Mouse (Mus musculus): ENCODE results near the gene Nfam1. TPM values are rescaled to one million over a fixed set of nuclear protein-coding genes. Genes with fewer than 3 reads are reported as not detected.
A peak's percentile ranks its signal among the peaks of the same experiment; 100 is the strongest.

Nfam1 gene
- total and polyA plus RNA-seq, 3 experiments = 0.04 to 0.81 (median 0.20) TPM

DNA sequence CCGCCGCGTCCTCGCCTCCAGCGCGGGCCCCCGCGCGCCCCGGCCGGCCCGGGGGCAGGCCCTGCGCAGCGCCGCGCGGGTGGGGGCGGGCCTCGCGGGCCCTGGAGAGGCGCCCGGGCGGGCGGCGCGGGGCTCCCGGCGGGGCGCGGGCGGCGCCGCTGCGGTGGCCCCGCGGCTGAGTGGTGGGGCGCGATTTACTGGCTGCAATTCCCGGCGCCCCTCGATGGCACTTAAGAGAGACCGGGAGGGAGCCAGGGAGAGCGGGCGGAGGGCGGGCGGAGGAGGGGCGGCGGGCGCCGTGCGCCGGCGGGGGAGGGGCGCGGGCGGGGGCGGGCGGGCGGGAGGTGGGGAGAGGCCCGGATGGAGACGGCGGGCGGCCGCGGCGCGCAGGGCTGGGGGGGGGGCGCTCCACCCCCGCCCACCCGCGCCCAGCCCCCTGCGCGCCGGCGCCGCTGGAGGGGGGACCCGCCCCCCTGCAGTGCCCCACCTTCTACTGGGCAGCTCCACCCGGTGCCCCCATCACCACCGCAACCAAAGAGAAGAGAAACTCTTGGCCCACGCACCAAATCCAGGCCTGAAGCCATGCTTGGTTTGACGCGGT is 69.5 kb downstream of the Nfam1 start:
- peaks cover 20% of the 10 kb centered on the region for H3K27me3 ChIP-seq (replicated peaks)
- peak overlapping the region in 2 of 3 experiments; percentile 45 to 51 for H3K4me3 ChIP-seq (replicated peaks in 1 of 3; ENCODE audit: low read depth in 2 of 3, low read length in 2 of 3, poor library complexity in 1 of 3)
- H3K36me3 ChIP-seq (replicated peaks in 1 of 2; ENCODE audit: control insufficient read depth in 1 of 2, insufficient read depth in 1 of 2, low read length in 1 of 2) = no peaks in the 10 kb centered on the region
- H3K4me2 ChIP-seq (ENCODE audit: insufficient read depth, low read depth, poor library complexity, severe bottlenecking) = peak overlapping the region; percentile 88
- no peak for DNase-seq (ENCODE audit: extremely low read depth)
- dilution Hi-C loops (cut with MboI; ENCODE audit: extremely low pct_ligation_motif_present, extremely low pct_unique_long_range_greater_than_20kb, low sequenced_read_pairs) = no loop called here
- H3K9me3 ChIP-seq (replicated peaks; ENCODE audit: low read length) = no peaks in the 10 kb centered on the region
- H3K4me1 ChIP-seq (ENCODE audit: control insufficient read depth in 1 of 2, insufficient read depth in 2 of 2) = peaks cover 9 to 49% of the 10 kb centered on the region in 2 experiments
- in situ Hi-C loops (cut with MboI; ENCODE audit: low pct_ligation_motif_present, low pct_unique_long_range_greater_than_20kb, low sequenced_read_pairs) = no loop called here
- TF ChIP-seq RCOR1 (conservative IDR thresholded peaks at IDR 0.05; ENCODE audit: low read depth, low read length) (no peak), MAX (IDR thresholded peaks at IDR 0.05; ENCODE audit: low read length) (no peak), MEF2A (IDR thresholded peaks at IDR 0.05; ENCODE audit: borderline replicate concordance, low read depth, low read length) (no peak), ZC3H11A (IDR thresholded peaks at IDR 0.05; ENCODE audit: low read depth, low read length) (no peak), ETS1 (conservative IDR thresholded peaks at IDR 0.05; ENCODE audit: low read depth, low read length) (no peak), PAX5 (IDR thresholded peaks at IDR 0.05; ENCODE audit: low read length) (no peak), RAD21 (IDR thresholded peaks at IDR 0.05; ENCODE audit: low read depth, low read length) (no peak), POLR2AphosphoS2 (IDR thresholded peaks at IDR 0.05; ENCODE audit: low read depth, low read length) (no peak), USF2 (conservative IDR thresholded peaks at IDR 0.05; ENCODE audit: low read depth, low read length) (no peak), ZNF384 (IDR thresholded peaks at IDR 0.05; ENCODE audit: low read depth, low read length) (no peak), TCF12 (IDR thresholded peaks at IDR 0.05; ENCODE audit: low read depth, low read length) (no peak), JUN (IDR thresholded peaks at IDR 0.05; ENCODE audit: insufficient read depth, low read depth, low read length) (no peak), GABPA (IDR thresholded peaks at IDR 0.05; ENCODE audit: insufficient replicate concordance, low read depth, low read length) (no peak), ZMIZ1 (IDR thresholded peaks at IDR 0.05; ENCODE audit: low read depth, low read length) (no peak)
- peak overlapping the region; percentile 40; the same call in 1 of the 2 replicates for H3K9ac ChIP-seq (ENCODE audit: insufficient read depth, low read depth)
- H3K27ac ChIP-seq (ENCODE audit: insufficient read depth, low read depth) = no peak overlapping the region
- H3K79me2 ChIP-seq (replicated peaks; ENCODE audit: control insufficient read depth, extremely low read depth, insufficient read depth, poor library complexity, severe bottlenecking) = no peaks in the 10 kb centered on the region

GRCm38 (mm10) chr15:82963090-82963489 is 70.0 kb downstream of the Nfam1 start:
- Histone ChIP-seq H3K4me2 (ENCODE audit: insufficient read depth, low read depth, poor library complexity, severe bottlenecking) (peak overlapping the region; percentile 88), H3K36me3 (replicated peaks in 1 of 2; ENCODE audit: control insufficient read depth in 1 of 2, insufficient read depth in 1 of 2, low read length in 1 of 2) (no peaks in the 10 kb centered on the region), H3K4me1 (ENCODE audit: control insufficient read depth in 1 of 2, insufficient read depth in 2 of 2) (peaks cover 9 to 47% of the 10 kb centered on the region in 2 experiments), H3K9me3 (replicated peaks; ENCODE audit: low read length) (no peaks in the 10 kb centered on the region), H3K27me3 (replicated peaks) (peaks cover 20% of the 10 kb centered on the region), H3K79me2 (replicated peaks; ENCODE audit: control insufficient read depth, extremely low read depth, insufficient read depth, poor library complexity, severe bottlenecking) (no peaks in the 10 kb centered on the region), H3K9ac (ENCODE audit: insufficient read depth, low read depth) (peak overlapping the region; percentile 40; the same call in 1 of the 2 replicates), H3K4me3 (replicated peaks in 1 of 3; ENCODE audit: low read depth in 2 of 3, low read length in 2 of 3, poor library complexity in 1 of 3) (peak overlapping the region; percentile 18 to 58 (median 51)), H3K27ac (ENCODE audit: insufficient read depth, low read depth) (no peak overlapping the region)
- no peak for DNase-seq (ENCODE audit: extremely low read depth)
- no peak for TF ChIP-seq ZC3H11A (IDR thresholded peaks at IDR 0.05; ENCODE audit: low read depth, low read length)
- TF ChIP-seq CHD2 (IDR thresholded peaks at IDR 0.05; ENCODE audit: low read length) = no peak
- peak; percentile 75 for TF ChIP-seq ZKSCAN1 (IDR thresholded peaks at IDR 0.05; ENCODE audit: borderline replicate concordance, low read depth, low read length)
- dilution Hi-C loops (cut with MboI; ENCODE audit: extremely low pct_ligation_motif_present, extremely low pct_unique_long_range_greater_than_20kb, low sequenced_read_pairs) (no loop called here), in situ Hi-C loops (cut with MboI; ENCODE audit: low pct_ligation_motif_present, low pct_unique_long_range_greater_than_20kb, low sequenced_read_pairs) (no loop called here)
